Mouse (Mus musculus) liver, embryonic 16.5 days (tissue): ENCODE data around the gene 2610001J05Rik. TPM values are rescaled to one million over a fixed set of nuclear protein-coding genes. Genes with fewer than 3 reads are reported as not detected.

Source experiments
- ATAC-seq: fragments of 200-750 bp; cut with Nextera tagmentation; 2 replicates; pipeline ENCODE4 v1.8.0; 2017; ENCODE audit warnings: low read depth, mild to moderate bottlenecking, moderate number of reproducible peaks, moderate library complexity
- H3K27ac ChIP-seq: fragments of 300-500 bp; sonication (generic); 2 replicates; pipeline ENCODE4 v1.5.1; 2014; ENCODE audit warnings: mild to moderate bottlenecking, low read length
- H3K27me3 ChIP-seq: fragments of 300-500 bp; sonication (generic); 2 replicates; pipeline ENCODE4 v1.6.1; 2014; ENCODE audit warnings: low read depth, low read length, mixed read lengths; ENCODE audit not compliant: control insufficient read depth, insufficient read depth
- H3K36me3 ChIP-seq: fragments of 300-500 bp; sonication (generic); 2 replicates; pipeline ENCODE4 v1.6.1; 2014; ENCODE audit warnings: mild to moderate bottlenecking; ENCODE audit not compliant: control insufficient read depth, insufficient read depth
- H3K4me1 ChIP-seq: fragments of 300-500 bp; sonication (generic); 2 replicates; pipeline ENCODE4 v1.6.1; 2014; ENCODE audit warnings: low read depth, low read length, mixed read lengths; ENCODE audit not compliant: control insufficient read depth
- H3K4me2 ChIP-seq: fragments of 300-500 bp; sonication (generic); 2 replicates; pipeline ENCODE4 v1.6.1; 2014; ENCODE audit warnings: low read depth, low read length, mixed read lengths
- H3K4me3 ChIP-seq: fragments of 300-500 bp; sonication (generic); 2 replicates; pipeline ENCODE4 v1.5.1; 2014; ENCODE audit warnings: low read depth, mild to moderate bottlenecking, low read length
- H3K9ac ChIP-seq: fragments of 300-500 bp; sonication (generic); 2 replicates; pipeline ENCODE4 v1.6.1; 2014; ENCODE audit warnings: low read depth, low read length
- H3K9me3 ChIP-seq: fragments of 300-500 bp; sonication (generic); replicated peaks from 2 replicates; pipeline ENCODE4 v1.6.1; 2016; ENCODE audit warnings: low read length; ENCODE audit not compliant: control insufficient read depth
- WGBS: fragments of 180-500 bp; shearing (Covaris S2); extraction: QIAGEN DNeasy Blood & Tissue Kit; methylation state at CpG from one replicate; pipeline ENCODE4 v1.1.7; 2014; ENCODE audit not compliant: insufficient replicate concordance; 5-methylcytosine and 5-hydroxymethylcytosine counted together
- polyA plus RNA-seq: library from polyadenylated mRNA; unstranded; fragments of >200 nt; fragmentation: Nextera tagmentation; extraction: Ambion mirVana; gene quantifications from 2 replicates; pipeline ENCODE4 v1.2.1, GENCODE M21; 2015

2610001J05Rik gene
- polyA plus RNA-seq, 1 experiment from 2014 or later: 33.5 TPM

DNA sequence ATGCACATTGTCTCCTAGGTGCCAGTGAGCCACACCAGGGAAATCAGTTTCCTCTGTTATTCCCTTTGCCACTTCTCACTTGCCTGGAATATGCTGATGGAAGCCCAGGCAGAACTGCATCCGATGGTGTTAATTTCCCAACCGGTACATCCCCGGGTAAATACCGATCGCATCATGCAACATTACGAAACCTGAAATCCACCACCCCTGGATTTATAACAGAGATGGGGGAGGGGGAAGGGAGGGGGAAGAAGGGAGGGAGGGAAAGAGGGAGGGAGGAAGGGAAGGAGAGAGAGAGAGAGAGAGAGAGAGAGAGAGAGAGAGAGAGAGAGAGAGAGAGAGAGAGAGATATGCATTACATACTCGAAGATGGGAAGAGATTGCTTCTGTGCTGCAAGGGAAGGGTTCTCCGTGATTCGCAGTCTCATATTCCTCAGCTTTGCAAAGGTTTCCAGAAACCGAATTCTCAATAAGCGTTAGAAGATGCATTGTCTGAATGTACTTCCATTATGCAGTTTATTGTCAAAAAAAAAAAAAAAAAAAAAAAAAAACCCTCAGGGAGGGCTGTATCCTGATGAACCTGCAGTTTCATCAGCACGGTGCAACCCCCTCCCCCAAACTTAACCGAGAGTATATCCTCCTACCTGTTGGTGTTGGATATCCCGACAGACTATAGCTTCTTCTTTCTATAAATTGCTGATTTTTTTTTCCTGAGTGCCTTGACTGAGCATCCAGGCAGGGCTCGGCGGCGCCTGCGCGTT, 33.2 kb downstream of the 2610001J05Rik start:
- Histone ChIP-seq H3K4me1 (no peaks in the 10 kb centered on the region; the same call in 1 of the 2 replicates), H3K27ac (no peak overlapping the region), H3K9me3 (no peaks in the 10 kb centered on the region), H3K4me2 (peak overlapping the region; percentile 74), H3K27me3 (peaks cover 22% of the 10 kb centered on the region), H3K9ac (peak overlapping the region; percentile 37; the same call in 1 of the 2 replicates), H3K36me3 (no peaks in the 10 kb centered on the region), H3K4me3 (peak overlapping the region; percentile 55)
- 3% methylated on average over 19 of the region's 19 CpGs for WGBS
- no peak for ATAC-seq

DNA sequence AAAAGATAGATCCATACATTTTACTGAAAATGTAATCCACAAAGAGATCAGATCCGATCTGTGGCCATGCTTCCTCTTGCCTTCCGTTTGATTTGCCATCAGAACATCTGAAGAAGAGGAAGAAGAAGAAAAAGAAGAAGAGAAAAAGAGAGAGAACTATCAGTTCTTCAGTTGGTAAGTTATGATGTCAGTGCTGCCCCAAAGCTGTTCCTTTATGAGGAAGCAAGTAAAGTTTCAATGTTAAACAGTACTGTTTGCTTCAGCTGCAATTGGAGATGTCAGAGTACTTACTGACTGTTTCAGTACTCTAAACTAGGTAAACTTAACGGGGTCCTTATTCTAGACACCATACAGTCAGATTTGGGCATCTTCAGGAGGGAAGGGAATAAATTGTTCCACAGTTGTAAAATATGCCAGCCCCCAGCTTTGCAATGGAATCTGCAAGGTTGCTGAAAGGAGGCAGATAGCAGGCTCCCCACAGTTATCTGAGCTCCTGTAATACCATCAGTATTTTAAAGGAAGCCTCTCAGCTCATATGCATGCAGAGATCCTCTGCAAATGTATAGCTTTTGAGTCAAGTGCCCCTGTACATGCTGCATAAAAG, 34.2 kb downstream of the 2610001J05Rik start:
- no peak overlapping the region for H3K4me3 ChIP-seq
- no peaks in the 10 kb centered on the region; the same call in 1 of the 2 replicates for H3K4me1 ChIP-seq
- H3K9ac ChIP-seq: no peak overlapping the region
- no peak for ATAC-seq
- H3K9me3 ChIP-seq: no peaks in the 10 kb centered on the region
- WGBS: 31% methylated on average over 3 of the region's 3 CpGs
- H3K36me3 ChIP-seq: no peaks in the 10 kb centered on the region
- no peak overlapping the region for H3K27ac ChIP-seq
- no peak overlapping the region for H3K4me2 ChIP-seq
- peaks cover 22% of the 10 kb centered on the region for H3K27me3 ChIP-seq

DNA sequence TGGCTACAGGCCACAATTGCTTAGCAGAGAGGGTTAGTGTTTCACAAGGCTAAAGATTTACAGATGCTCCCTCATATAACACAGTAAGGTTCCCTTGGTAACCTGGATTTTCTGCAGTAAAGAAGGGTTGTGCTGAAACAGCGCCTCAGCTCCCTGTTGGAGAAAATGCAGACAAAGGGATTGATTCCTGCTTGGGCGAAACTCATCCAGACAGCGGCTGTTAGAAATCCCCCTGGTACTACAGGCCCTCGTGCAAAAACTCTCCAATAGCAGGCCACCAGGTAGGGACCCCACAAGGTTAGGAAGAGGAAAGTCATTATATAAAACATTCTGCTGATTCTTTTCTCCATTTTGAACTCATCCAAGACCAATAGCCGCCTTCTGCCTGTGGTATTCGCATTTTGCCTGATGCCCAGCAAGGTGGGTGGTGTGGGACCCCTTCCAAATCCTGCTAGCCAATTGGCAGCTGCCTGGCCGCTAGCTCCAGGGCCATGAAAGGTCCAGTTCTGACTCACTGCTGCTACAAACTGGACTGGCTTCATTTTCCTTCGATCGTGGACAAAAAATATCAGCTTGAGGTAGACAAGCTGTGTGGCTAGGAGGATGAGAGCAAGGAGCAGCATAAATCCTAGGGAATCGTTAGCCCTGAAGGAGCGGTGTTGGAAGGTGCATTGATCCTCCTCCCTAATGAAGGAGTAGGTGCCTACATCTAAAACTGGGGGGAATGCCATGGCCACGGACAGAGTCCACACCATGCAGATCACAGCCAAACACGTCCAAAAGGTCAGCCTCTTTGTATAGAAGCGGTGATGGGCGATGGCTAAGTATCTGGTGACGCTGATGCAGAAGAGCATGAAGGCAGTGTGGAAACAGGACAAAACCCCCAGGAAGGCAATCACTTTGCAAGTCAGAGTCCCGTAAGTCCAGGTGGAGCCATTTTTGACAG, 35.3 kb downstream of the 2610001J05Rik start:
- H3K4me2 ChIP-seq: no peak overlapping the region
- no peaks in the 10 kb centered on the region for H3K36me3 ChIP-seq
- no peak overlapping the region for H3K9ac ChIP-seq
- H3K27ac ChIP-seq: no peak overlapping the region
- no peak overlapping the region for H3K4me3 ChIP-seq
- WGBS: 55% methylated on average over 17 of the region's 17 CpGs
- H3K9me3 ChIP-seq: no peaks in the 10 kb centered on the region
- H3K4me1 ChIP-seq: no peaks in the 10 kb centered on the region; the same call in 1 of the 2 replicates
- ATAC-seq: no peak
- peaks cover 22% of the 10 kb centered on the region for H3K27me3 ChIP-seq

DNA sequence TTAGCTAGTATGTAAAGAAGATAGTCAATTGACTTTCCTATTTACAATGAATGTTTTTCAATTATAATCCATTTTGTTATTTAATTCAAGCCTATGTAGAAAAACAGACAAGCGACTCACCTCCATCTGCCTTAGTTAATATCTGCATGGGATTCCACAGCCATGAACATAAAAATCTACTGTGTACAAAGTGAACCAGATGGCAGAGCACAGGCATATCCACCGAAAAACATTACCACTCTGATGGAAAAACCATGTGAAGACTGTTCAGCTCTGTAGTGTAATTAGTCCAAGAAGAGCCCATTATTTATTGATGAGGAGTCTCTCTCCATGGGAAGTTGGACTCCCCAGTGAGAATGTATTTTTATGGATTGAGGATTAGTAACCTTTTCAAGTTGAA, 38.5 kb downstream of the 2610001J05Rik start:
- no peak overlapping the region for H3K27ac ChIP-seq
- no peak for ATAC-seq
- H3K9ac ChIP-seq: no peak overlapping the region
- H3K4me1 ChIP-seq: no peaks in the 10 kb centered on the region
- H3K4me2 ChIP-seq: no peak overlapping the region
- H3K9me3 ChIP-seq: no peaks in the 10 kb centered on the region
- H3K27me3 ChIP-seq: peaks cover 6% of the 10 kb centered on the region
- H3K36me3 ChIP-seq: no peaks in the 10 kb centered on the region
- H3K4me3 ChIP-seq: no peak overlapping the region
- 42% methylated on average over 2 of the region's 2 CpGs for WGBS

DNA sequence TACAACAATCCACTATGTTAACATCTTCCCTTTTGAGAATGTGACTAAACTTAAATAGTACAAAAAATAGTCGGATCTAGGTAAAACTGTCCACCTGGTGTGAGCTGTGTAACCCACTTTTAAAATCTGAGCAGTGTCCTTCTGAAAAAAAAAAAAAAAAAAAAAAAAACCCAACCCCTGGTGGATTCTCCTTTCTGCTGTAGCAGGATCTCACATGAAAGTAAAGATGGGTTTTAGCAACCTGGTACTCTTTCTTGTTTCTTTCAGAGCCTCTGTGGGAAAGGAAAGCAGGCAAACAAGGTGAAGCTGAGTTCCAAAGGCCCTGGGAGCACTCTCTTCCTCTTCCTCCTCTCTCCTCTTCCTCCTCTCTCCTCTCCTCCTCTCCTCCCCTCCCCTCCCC, 42.4 kb downstream of the 2610001J05Rik start:
- Histone ChIP-seq H3K4me3 (no peak overlapping the region), H3K4me2 (no peak overlapping the region), H3K36me3 (no peaks in the 10 kb centered on the region), H3K27me3 (no peaks in the 10 kb centered on the region), H3K27ac (no peak overlapping the region), H3K9ac (no peak overlapping the region), H3K9me3 (no peaks in the 10 kb centered on the region), H3K4me1 (no peaks in the 10 kb centered on the region)
- 39% methylated on average over 1 of the region's 1 CpGs for WGBS
- no peak for ATAC-seq

Other genes with a start within 250 kb of the 2610001J05Rik start
- 2.5 and 3.4 TPM in 2 replicates for gene Bmt2, start 193.6 kb downstream of the 2610001J05Rik start, polyA plus RNA-seq
- 0.20 and 0.21 TPM in 2 replicates for gene Gpr85, start 31.6 kb downstream of the 2610001J05Rik start, polyA plus RNA-seq